Mouse (Mus musculus): ENCODE measurements around the gene Sdha. TPM values are rescaled to one million over a fixed set of nuclear protein-coding genes. Genes with fewer than 3 reads are reported as not detected.

Sdha gene
- total RNA-seq, 2 experiments from 2014 or later = 396 to 440 TPM

DNA sequence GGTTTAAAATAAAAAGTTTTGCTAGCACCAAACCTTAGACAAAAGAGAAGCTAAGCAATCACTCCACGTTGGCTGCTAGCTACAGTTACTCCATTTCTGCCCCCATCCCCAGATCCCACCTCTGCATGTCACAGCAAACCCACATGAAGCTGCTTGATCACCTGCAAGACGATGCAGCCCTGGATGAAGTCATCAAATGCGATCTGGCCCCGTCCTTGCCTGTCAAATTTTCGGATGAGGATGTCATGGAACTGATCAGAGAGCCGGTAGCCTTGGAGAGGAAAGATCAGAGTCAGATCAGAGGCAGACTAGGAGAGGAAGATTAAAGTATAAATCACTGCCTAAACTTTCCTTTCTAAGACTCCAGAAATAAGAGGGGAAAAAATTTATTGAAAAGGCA lies 44.7 kb downstream of the Sdha start:
- no peak for DNase-seq (ENCODE audit: low spot score in 2 of 2)

- DNase-seq (ENCODE audit: low spot score in 2 of 2) = no peak
Measured at GRCm38 (mm10) chr13:74302050-74303037, 47.7 kb downstream of the Sdha start.

DNA sequence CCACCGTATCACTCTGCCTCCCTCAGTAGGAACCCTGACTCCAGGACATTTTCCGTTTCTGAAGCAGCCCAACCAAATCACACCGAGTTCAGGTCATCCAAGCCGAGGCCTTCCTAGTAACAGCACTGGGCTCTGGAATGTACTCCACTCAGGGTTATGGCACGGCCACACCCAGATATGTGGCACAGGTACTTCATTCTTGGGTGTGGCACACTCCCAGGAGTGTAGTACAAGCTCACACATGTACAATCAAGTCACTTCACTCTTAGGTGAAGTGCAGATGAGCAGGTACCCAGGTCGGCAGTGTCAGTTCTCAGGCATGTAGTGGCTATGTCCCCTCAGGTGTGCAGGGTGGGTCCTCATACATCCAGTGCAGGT lies 48.5 kb downstream of the Sdha start:
- no peak for DNase-seq (ENCODE audit: low spot score in 2 of 2)

DNA sequence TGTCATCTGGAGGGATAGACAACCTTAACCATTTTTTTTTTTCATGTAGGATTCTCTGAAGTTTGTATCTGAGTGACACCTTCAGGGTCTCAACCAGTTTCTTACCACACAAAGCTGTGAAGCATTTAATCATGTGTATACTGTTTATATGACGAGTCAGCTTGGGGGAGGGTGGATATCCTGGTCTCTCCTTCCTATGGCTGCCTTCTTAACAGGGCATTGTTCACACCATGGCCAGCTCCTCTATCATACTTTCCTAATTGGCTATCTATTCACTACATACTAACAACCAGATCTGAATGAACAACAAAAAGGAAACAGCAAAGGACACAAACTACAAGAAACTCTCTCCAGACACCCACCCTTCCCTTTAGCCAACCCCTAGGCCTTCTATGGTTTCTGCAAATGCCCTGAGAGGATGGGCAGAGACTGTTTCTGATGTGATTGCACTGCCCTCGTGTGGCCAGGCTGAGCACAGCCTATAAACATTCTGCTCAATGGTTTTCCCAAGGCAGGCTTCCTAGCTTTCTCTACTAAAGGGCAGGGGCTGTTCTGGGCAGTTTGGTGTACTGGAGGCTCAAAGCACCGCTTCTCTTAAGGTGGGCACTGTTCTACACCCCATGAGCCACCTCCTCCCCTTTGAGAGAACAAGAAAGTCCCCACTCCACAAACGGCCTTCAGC lies 49.0 kb downstream of the Sdha start:
- peak; percentile 38 to 57 for DNase-seq (ENCODE audit: low spot score in 2 of 2)

DNA sequence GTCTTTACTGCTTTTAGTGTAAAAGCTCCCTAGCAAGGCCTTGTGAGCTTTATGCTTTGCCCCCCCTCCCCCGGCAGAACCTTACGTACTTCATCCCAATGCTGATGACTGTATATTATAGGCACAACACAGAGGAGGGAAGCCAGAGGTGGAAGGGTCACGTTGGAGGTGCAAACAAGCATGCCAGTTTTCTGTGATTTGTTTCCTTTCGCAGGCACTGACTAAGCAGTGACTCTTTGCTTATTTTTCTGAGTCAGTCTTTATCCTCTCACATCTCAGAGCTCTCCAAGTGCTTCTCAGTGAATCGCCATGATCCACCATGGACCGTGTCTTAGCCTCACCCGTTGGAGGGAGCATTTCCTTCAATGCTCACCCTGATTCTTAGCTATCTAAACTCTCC lies 53.7 kb downstream of the Sdha start:
- DNase-seq (ENCODE audit: low spot score in 2 of 2) = no peak

- peak in 1 of 2 experiments; percentile 47 for DNase-seq (ENCODE audit: low spot score in 2 of 2)
Measured at GRCm38 (mm10) chr13:74292167-74292566, 57.9 kb downstream of the Sdha start, which contains the start of gene Ahrr. Gene Ahrr, minus strand, starts transcription at chr13:74292331.

- no peak for DNase-seq (ENCODE audit: low spot score in 2 of 2)
Measured at GRCm38 (mm10) chr13:74289646-74290045, 60.4 kb downstream of the Sdha start.

DNA sequence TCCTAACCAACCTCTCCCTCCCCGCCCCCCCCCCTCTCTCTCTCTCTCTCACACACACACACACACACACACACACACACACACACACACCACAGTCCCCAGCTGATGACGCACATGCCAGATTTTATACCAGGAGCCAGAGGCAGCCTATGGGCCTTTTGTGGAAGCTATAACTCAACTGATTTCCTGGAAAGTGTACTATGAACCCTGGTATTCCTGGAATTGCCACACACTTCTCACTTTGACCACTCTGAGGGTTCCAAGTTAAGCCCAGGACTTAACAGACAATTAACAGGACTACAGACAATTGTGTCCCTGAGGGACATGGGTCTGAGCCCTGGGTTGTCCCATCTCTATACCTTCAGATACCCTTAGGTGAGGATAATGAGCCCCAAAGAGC lies 67.8 kb downstream of the Sdha start:
- no peak for DNase-seq (ENCODE audit: low spot score in 2 of 2)

DNA sequence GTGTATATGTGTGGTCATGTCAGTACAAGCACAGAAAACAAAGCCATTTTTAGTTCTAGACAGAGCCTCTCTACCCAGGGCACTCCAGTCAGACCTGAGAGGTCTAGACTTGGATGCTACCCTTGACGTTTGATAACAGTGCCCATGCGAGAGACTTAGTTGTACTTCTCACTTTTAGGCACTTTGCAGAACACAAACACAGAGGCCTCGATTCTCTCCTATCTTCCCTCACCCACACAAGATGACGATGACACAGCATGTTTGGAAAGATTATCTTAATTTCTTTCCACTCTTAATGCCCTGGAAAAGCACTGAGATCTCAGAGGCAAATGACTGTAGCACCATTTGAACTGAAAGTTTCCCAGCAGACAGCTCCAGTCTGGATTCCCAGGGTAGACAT lies 74.4 kb downstream of the Sdha start:
- DNase-seq (ENCODE audit: low spot score in 2 of 2) = peak in 1 of 2 experiments; percentile 0

Other genes with a start within 250 kb of the Sdha start
- under 1 TPM; 0.73 to 0.76 TPM for gene Slc9a3, start 228.8 kb downstream of the Sdha start, total RNA-seq (2021)
- gene Exoc3, start 141.5 kb downstream of the Sdha start, total RNA-seq (2021) = 10 to 100 TPM; 39.0 to 43.5 TPM
- gene Ahrr, start 57.9 kb downstream of the Sdha start, total RNA-seq (2021) = under 1 TPM; 0.22 to 0.39 TPM
- gene Pdcd6, start 32.7 kb downstream of the Sdha start, total RNA-seq (2021) = 10 to 100 TPM; 41.8 to 42.4 TPM
- gene Ccdc127, start within 50 bp of the Sdha start, total RNA-seq (2021) = 10 to 100 TPM; 47.7 to 51.1 TPM
- 10 to 100 TPM; 33.2 to 39.0 TPM for gene Lrrc14b, start 13.7 kb upstream of the Sdha start, total RNA-seq (2021)
- 1 to 10 TPM; 1.6 to 2.1 TPM for gene Zfp72, start 40.6 kb upstream of the Sdha start, total RNA-seq (2021)
- 100 to 1,000 TPM; 369 to 414 TPM for gene Ftl1-ps1, start 49.4 kb upstream of the Sdha start, total RNA-seq (2021)
- 1 to 10 TPM; 8.3 to 8.8 TPM for gene Zfp825, start 143.7 kb upstream of the Sdha start, total RNA-seq (2021)